Mouse (Mus musculus) monocyte, adult 5-6 weeks (primary cell): ENCODE measurements around the gene Pard6b. TPM values are rescaled to one million over a fixed set of nuclear protein-coding genes. Genes with fewer than 3 reads are reported as not detected.

ENCODE experiments used
- ATAC-seq: fragments of 153-309, 156-312 bp; replicated peaks from 2 replicates; pipeline ENCODE4 v1.8.0; 2017; ENCODE audit warnings: mild to moderate bottlenecking; ENCODE audit not compliant: low TSS enrichment, insufficient number of reproducible peaks, severe bottlenecking, poor library complexity, low FRiP score
- total RNA-seq: library from RNA; stranded (forward); fragments of 200-1000, 200-491, 200-594 nt; gene quantifications from 3 replicates; pipeline ENCODE4 v1.2.3, GENCODE M21; 2017

Pard6b gene
- total RNA-seq, 1 experiment from 2014 or later = not detected

DNA sequence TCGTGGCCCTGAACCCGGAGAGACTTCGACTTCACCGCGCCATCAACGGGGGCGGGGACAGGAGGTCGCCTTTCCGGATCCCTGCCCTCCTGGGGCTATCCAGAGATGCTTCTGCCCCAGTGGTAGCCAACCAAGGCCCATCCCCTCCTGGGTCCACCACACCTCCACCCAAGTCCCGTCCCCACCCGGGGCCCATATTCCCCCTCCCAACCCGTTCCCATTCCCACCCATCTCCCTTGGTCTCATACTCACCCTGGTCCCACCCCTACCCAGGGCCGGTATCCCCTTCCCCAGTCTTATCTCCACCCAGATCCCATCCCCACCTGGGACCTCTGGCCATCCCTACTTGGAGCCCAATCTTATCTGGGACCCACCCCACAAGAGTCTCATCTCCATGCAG lies 36.7 kb downstream of the Pard6b start:
- no peak for ATAC-seq

DNA sequence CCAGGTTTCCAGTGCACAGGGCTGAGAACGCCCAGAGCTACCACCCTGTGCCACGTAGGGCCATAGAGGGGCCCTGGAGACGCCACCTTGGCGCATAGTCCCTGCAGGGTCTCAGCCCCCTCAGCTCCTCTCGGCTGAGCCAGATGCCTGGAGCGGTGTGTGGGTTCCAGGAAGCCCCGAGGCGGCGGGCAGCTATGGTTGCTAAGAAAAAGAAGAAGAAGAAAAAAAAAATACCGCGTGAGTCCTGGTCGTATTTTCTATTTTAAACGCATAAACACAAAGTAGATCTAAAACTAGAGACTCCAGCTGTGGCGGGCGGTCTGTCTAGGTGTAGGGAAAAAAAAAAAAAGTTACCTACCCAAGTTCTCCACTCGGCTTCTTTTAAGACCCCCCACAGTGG lies 37.2 kb downstream of the Pard6b start:
- no peak for ATAC-seq

DNA sequence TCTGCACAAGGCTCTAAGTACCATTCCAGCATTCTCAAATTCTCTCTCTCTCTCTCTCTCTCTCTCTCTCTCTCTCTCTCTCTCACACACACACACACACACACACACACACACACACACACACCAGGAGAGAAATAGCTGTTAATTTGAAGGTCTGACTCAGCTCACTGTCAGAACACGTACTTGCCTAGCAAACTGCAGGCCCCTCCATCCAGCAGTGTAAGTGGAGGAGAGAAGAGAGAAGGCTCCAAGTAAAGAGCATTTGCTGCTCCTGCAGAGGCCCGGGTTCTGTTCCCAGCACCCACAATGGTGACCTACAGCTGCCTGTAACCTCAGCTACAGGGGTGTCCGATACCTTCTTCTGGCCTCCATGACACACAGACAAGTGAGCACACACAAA lies 37.7 kb downstream of the Pard6b start:
- ATAC-seq = no peak

DNA sequence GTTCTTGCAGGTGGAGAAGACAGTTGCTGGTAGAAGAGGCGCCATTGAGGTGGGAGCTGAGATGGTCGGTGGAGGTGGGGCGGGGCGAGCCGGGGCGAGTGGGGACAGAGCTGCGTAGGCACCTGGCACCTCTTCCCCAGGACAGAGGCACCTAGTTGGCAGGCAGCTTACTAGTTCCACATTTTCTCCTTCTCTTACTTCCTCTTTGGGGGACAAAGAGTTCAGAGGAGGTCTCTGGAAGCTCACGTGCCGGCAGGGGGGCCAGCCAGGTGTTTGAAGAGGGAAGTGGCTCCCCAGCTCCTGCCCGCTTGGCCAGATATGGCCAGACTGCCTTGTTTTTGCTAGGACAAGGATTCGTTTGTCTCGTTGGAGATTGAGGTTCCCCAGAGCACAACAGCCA lies 38.3 kb downstream of the Pard6b start:
- ATAC-seq = 0 out of 2 replicates have a peak, but pooled peaks have one; percentile 32

DNA sequence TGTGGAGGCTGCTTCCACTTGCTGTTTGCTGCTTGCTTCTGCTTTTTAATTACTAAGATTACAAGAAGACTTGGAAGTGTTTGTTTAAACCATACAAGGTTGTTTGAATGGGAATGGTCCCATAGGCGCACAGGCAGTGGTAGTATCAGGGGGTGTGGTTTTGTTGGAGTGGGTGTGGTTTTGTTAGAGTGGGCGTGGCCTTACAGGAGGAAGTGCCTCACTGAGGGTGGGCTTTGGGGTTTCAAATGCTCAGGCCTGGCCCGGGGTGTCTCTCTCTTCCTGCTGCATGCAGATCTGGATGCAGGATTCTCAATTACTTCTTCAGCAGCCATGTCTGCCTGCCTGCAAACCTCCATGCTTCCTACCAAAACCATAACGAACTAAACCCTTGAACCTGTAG lies 40.1 kb downstream of the Pard6b start:
- no peak for ATAC-seq

DNA sequence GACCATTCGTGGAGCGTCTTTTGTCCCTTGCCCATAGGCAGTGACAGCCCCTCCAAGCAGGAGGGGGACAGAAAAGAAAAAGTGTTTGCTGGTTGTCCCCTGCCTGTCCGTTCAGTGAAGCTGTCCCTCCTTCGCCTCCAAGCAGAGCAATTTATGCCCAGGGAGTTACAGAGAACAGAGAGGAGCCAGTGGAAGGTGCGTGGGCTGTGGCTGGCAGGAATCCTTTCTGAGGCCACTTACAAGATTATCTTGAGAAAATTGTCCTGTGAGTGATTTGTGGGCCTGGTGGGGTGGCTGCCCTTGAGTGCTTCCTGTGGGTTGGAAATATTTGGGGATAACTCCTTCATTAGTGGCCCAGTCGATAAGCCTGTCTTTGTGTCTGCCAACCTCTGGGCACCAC lies 42.8 kb downstream of the Pard6b start:
- ATAC-seq = no peak

DNA sequence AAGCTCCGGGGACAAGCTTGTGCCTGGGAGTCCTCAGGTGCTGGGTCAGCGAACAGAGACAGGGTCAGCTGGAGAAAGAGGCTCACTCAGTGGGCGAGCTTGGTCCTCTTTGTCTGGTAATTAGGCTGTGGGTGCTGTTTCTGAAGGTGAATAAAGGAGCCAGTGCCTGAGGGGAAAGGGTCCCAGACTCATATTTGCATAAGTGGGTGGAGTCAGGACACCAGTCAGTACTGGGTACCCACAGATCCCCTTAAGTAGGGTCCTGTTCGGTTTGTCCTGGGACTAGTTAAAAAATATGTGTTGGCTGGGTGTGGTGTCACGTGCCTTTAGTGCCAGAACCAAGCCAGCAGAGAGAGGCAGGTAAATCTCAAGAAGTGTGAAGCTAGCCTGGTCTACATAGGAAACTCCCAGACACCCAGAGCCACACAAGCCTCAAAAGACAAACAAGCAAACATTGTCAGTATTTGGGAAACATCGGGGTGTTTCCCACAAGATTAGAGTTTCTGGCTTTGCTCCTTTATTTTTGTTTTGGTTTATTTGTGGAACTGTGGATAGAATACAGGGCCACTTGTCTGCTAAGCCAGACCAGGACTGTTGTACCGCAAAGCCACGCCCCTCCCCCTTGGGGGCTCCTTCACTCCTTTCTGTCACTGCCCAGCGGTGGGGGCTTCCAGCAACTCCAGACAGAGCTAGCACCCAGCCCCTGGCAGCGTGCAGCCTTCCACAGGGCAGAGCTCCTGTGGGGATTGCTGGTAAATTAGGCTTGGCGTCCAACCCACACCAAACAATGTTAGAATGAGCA lies 44.7 kb downstream of the Pard6b start:
- ATAC-seq = no peak

DNA sequence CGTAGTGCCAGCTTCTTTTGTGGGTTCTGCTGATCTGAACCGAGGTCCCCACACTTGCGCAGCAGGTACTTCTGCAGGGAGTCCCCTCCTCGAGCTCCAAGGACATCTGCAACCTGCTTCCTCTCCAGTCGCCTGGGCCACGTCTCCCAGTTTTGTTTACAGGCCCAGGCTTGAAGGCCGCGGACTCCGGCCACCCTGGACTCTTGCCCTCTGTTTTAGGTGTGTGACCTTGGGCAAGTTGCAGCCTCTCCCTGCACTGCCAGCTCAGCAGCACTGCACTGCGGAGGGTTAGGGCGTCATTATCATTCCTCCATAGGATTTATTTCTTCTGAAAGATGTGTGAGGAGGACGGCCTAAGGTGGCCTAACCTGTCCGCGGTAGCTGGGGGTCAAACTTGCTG lies 47.0 kb downstream of the Pard6b start:
- no peak for ATAC-seq

DNA sequence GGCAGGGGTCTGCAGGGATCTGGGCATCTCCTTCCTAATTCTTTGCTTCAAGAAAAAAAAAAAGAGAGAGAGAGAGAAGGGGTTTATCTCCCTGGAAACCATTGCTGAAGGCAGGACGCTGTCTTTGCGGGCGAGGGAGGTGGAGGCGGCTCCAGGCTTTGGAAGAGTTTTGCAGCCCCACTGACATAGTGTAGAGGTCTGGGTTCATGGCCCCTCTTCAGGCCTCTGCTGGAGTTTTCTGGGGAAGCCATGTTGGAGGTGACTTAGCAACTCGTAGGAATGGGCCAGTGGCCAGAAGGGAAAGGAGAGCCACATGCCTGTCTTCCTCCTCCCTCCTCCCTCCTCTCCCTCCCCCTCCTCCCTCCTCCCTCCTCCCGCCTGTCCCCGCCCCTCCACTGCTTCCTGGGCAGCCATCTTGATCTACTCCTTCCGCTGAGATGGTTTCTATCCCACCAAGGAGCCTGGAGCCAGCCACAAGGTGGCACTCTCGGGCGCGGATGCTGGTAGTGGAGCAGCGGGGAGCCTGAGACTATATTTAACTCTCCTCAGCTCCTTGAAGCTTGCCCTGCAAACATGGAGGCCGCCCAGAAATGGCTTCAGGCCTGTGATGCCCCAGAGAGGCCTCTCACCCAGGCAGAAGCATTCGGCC lies 47.5 kb downstream of the Pard6b start:
- peak; percentile 71 for ATAC-seq

DNA sequence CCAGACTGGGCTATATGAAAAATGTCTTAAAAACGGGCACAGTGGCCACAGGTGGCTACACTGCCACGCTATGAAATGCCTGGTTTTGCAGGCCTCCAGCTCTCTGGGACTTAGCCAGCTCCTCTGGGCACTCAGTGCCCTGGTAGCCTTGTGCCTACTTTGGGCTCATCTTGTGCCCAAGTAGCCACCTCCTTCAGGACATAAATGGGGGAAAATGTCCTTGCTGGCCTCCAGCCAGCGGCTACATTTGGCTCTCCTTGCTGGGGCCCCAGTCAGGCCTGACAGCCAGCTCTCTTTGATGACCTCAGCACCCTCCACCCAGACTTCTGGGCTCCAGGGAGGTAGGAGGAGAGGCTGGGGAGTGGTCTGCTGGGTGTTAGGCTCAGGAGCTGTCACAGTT lies 49.2 kb downstream of the Pard6b start:
- no peak for ATAC-seq

DNA sequence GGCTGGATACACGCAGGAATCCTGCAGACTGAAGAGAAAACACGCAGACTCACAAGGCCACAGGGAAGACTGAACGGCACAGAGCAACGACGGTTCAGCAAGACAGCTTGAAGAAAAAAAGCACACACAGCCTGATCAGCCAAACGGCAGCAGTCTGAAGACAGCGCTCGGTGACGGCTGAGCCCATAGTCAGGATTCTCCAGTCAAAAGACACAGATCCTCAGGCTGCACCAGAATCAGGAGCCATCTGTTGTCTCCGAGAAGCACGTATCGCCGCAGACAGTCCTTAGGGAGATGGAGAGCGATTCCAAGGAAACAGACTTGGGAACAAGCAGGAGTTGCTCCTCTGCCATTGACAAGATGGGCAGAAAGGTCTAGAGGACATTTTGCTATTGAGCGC lies 56.4 kb downstream of the Pard6b start:
- ATAC-seq = no peak

DNA sequence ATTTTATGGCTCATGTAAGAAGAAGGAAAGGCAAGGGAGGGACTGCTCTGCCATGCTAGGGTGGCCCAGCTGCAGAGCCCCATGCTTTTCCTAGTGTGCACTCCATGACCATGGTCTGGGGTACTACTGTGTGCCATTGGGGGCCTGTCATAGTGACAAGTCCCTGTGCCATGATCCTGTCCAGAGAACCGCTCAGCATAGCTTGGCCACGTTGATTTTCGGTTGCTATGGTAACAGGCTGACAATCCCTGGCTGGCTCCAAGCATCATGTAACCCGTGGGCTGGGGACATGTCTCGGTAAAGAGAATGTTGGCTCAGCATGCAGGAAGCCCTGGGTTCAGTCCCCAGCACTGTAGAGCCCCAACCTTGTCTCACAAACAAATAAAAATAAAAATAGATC lies 63.0 kb downstream of the Pard6b start:
- ATAC-seq = no peak

DNA sequence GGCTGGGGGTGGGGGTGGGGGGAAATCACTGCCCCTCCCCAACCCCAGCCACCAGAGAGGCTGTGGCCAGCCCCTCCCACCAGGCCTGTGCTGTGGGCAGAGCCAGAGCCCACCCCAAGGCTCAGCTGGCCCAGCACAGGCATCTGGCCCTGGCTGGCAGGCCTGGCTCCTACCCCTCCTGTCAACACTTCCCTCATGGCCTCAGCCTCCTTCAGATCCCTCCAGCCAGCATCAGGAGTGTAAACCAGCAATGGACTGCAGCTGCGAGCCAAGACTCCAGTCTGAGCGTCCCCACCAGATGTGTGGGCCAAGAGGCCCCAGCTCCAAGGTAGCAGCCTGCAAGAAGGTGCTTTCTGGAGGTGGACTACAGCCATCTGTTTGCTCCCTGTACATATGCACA lies 64.6 kb downstream of the Pard6b start:
- ATAC-seq = no peak

DNA sequence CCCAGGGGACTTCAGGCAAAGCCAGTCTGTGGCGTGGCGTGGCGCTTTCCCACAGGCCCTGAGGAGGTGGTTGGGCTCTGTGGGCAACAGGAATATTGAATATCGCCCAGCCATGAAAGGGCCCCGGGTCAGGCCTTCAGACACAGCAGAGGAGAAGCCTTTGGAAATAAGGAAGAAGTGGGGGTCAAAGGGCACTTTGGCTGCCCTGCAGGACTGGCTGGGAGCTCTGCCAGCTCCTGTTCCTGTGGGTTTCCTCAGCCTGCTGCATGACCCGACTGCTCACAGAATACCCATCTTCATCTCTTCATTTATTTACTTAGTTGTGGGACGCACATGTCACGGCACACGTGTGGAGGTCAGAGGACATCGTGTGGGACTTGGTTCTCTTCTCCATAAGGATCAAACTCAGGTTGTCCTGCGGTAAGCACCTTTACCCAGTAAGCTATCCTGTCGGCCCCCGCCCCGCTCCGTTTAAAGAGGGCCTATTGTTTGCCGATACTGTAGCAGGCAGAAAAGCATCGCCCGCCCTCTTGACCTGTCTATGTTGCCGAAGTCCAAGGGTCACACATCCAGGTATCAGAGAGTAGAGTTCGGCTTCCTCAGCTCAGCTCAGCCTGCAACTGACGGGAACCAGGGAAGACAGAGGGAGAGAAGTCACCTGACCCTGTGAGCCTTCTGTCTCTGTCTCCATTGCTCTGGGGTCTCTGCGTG lies 67.1 kb downstream of the Pard6b start:
- no peak for ATAC-seq

DNA sequence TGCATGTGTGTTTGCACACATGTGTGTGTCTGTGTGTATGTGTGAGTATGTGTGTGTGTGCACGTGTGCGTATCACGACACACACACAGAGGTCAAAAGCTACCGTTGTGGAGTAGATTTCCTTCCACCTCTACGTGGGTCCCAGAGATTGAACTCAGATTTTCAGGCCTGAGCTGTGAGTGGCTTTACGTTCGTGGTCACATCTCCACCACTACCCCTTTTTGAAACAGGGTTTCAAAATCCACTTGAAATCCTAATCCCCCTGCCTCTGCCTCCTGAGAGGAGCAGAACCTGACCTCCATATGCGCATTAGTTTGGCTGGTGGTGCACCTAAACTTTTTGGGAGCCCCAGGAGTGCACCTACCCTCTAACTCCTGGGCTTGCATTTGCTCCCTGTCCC lies 68.4 kb downstream of the Pard6b start:
- ATAC-seq = no peak

Other genes with a start within 250 kb of the Pard6b start
- 199 to 318 TPM (median 242 TPM) in 3 replicates for gene Ptpn1, start 148.9 kb upstream of the Pard6b start, total RNA-seq
- gene Ripor3, start 70.4 kb upstream of the Pard6b start, total RNA-seq = 0.21 to 0.58 TPM in 2 of 3 replicates, not detected in the other
- gene Adnp, start 126.1 kb downstream of the Pard6b start, total RNA-seq = 1.2 to 9.1 TPM in 2 of 3 replicates, not detected in the other
- gene Gm20716, start 149.4 kb downstream of the Pard6b start, total RNA-seq = 34.9 to 50.7 TPM (median 37.1 TPM) in 3 replicates
- gene Dpm1, start 149.6 kb downstream of the Pard6b start, total RNA-seq = 44.5 to 113 TPM (median 82.0 TPM) in 3 replicates
- 1.9 to 6.0 TPM (median 5.3 TPM) in 3 replicates for gene Mocs3, start 149.6 kb downstream of the Pard6b start, total RNA-seq
- gene Kcng1, start 200.7 kb downstream of the Pard6b start, total RNA-seq = not detected in 3 replicates